Mouse (Mus musculus) bone marrow macrophage, adult 2 months (primary cell): ENCODE measurements around the gene Serpinb7.

Experiments
- CTCF ChIP-seq: IDR thresholded peaks from 2 replicates; pipeline ENCODE4 v1.5.1; 2012; ENCODE audit warnings: low read depth, mild to moderate bottlenecking, low read length, moderate library complexity
- POLR2A ChIP-seq: IDR thresholded peaks from 2 replicates; pipeline ENCODE4 v1.6.1; 2012; ENCODE audit warnings: mild to moderate bottlenecking, low read depth, low read length, borderline replicate concordance

GRCm38 (mm10) chr1:107402082-107402481, 2.6 kb downstream of the Serpinb7 start:
- TF ChIP-seq CTCF = no peak
- no peak for TF ChIP-seq POLR2A
